Mouse (Mus musculus) left cerebral cortex, adult 8-10 months (tissue): Measurements from ENCODE around the gene Depdc1b. TPM values are rescaled to one million over a fixed set of nuclear protein-coding genes. Genes with fewer than 3 reads are reported as not detected.

Source experiments
- DNase-seq, 2 experiments: peaks; one replicate each; pipeline ENCODE4 v3.0.0; 2022; ENCODE audit warnings: low spot score in 2 of 2
- total RNA-seq, 4 experiments: library from RNA; stranded (reverse); gene quantifications; 2 replicates each; pipeline ENCODE4 v1.2.4; 2022

The Depdc1b gene
- total RNA-seq, 4 experiments from 2014 or later, result 0.17 to 0.46 (median 0.33) TPM

DNA sequence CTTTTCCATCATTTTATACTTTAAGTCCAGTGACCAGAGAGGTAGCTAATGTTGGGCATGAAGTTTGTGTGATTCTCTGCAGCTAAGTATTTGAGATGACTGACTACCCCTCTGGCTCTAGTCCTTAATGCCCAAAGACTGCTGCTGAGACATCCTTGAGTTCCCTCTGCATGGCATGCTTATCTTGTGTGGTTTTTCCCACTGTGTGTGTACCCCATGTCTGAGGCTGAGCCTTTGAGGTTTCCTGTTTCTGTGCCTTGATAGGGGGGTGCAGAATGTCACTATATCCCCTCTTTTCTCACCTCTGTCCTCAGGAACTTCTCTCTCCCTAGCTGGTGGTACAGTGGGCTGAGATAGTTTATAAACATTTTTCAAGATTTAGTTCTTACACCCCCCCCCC, 119.6 kb downstream of the Depdc1b start:
- DNase-seq, result no peak

DNA sequence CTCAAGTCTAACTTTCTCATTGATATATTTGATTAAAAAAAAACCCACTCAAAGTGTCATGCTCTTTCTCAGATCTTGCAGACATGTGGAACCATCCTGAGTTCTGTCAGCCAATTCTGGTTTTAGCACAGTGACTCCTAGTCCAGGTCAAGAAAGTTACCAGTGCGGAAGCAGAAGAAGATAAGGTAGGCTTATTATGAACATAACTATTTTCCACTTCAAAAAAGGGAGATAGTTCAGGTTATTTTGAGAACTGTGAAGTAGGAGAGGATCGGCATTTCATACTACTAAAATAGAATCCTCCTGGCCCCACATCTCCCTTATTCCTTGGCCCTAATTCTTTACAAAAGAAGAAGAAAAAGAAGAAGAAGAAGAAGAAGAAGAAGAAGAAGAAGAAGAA, 121.3 kb downstream of the Depdc1b start:
- no peak for DNase-seq

DNA sequence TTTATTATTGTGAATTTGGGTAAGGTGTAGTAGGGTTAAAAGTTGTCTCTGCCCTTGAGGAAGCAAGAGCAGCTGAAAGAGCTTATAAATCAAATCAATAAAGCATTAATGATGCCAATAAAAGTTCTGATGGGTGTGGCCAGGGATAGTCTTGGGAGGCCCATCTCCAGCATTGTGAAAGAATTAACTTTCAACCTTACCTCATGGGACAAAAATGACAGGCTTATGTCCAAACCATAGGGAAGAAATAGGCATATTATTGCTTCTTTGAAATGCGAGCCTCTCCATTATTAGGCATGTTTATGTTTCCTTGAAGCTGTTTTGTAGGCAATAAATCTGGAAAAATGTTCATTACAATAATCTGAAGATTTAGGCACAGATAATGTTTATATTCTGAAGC, 122.9 kb downstream of the Depdc1b start:
- DNase-seq, result no peak

DNA sequence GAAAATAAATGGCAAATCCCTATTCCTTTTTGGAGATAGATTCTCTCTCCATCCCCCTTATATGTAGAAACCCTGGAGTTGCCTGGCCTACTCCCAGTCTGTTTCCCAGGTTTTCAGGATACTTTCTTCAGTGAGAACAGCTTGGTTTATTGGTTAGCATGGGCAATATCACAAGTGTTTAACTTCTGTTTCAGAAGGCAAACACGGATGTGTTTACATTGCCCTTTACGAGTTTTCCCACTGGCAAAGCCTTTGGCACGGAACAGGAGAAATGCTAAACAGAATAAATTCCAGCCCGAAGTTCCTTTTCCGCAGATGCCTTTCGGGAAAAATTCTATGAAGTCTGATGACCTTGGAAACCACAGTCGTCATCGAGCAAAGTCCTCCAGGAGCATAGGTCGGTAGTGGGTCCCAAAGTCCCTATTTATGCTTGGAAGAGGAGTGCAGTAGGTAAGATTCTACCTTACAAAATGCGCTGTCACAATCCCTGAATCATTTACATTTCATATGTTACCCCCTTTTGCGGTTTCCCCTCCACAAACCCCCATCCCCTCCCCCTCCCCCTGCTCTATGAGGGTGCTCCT, 132.3 kb downstream of the Depdc1b start:
- no peak for DNase-seq

DNA sequence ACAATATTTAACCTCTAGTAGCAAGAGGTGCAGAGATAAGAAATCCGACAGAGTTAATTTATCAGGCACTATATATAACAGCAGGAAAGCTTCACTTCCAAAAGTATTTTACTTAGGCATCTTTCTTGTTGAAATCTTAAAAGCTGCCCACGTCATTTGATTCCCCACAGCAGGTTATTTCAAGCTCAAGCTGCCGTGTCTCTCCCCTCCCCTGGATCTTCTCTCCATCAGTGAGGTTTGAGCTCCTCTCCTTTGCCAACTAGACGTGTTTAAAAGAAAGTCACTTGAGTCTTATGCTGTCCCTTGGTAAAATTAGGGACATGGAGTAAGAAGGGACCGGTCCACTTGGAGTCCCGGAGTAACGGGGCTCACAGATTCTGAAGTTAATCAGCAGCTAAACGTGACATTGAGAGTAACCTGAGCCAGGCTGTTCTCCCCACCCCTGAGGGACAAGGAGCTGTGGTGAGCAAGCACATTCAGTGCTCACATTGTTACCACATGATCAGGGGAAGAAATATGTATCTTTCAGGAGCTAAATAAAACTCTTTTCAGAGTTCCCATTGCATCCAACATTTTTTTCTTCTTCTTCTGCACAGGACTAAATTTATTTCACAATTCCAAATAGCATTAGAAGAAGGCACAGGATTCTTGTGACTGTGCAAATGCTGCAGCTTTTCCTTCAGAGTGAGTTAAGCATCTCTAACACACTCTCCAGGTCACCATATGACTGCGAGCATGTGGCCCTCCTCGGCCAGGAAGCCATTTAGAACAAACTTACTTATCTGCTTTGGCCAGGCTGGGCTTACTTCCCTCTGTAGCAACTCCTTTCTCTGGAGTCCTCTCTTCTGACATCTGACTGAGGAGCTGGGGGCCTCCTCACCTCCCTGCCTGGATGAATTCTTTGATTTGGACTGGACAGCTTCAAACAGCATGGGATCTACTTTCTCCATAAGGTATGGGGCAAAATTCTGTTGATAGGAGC, 133.3 kb downstream of the Depdc1b start, which contains the start of gene Pde4d:
Pde4d (plus strand) TSS at position 833 of the 982 bp plus-strand sequence.
- peak; percentile 15 to 32 for DNase-seq

DNA sequence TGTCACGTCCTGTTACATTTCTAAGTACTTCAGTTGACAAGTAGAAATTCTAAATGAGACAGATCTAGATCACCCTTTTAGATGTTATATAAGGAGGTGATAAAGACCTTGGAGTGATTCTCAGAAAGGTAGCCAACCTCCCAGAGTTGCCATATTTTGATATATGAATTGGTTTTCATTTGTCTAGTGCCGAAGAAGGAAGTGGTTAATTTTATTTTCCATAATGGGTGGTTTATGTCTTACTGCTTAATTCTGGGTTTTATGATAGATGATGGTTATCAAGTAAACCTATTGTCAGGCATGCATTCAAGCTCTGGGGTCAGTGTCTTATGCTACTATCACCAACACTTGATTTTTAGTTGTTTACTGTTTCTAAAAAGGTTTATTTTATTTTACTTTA, 135.0 kb downstream of the Depdc1b start:
- DNase-seq, result no peak

DNA sequence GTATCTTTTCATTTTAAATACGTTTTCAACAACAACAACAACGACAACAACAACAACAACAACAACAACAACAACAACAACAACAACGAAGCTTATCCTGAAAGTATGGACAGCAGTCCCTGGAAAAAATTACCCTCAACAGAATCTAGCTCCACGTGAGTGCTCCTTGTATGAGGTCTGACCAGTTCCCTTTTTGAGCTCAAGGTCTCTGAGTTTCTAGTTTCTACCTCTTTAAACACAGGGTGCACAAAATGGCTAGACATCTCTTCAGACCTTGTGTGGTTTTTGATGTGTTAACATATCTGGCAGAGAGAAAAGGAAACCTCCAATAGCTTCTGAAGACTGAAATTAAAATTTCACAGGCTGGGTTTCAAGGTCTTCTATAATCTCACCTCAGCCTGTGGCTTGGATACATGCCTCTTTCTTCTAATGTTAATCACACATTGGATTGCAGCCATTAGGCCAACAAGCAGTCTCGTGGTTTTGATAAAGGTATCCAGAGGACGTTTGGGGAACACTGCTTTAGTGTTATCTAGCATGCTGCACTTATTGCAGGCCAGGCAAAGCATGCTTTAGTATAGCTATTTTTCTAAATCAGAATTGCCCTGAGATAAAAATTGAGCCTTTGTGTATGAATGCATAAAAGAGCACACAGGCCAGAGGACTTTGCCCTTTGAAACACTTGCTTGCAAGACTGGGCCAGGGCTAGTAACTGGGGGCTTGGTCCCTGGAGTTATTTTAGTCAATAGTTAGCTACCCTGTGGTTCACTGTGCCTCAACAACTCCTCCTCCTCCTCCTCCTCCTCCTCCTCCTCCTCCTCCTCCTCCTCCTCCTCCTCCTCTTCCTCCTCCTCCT, 137.2 kb downstream of the Depdc1b start:
- no peak for DNase-seq

Other genes starting within 250 kb of the Depdc1b start
- gene Ndufaf2, start 157.7 kb upstream of the Depdc1b start, total RNA-seq, result 10 to 100 TPM; 18.7 to 25.3 (median 22.8) TPM
- 10 to 100 TPM; 15.3 to 18.6 (median 16.3) TPM for gene Ercc8, start 157.6 kb upstream of the Depdc1b start, total RNA-seq
- gene Elovl7, start 101.9 kb upstream of the Depdc1b start, total RNA-seq, result 1 to 10 TPM; 9.0 to 9.9 (median 9.5) TPM
- gene Pde4d, start 133.6 kb downstream of the Depdc1b start, total RNA-seq, result 100 to 1,000 TPM in 2 of 4 experiments, 10 to 100 TPM in 2; 92.8 to 110 (median 99.5) TPM